Mouse (Mus musculus) cerebellum, postnatal 4 days (tissue): ENCODE data around the gene Gm49405.

Experiments
- DNase-seq, 2 experiments: peaks; one replicate each; pipeline ENCODE4 v3.0.0; 2022; ENCODE audit warnings: low spot score in 2 of 2, mixed read lengths in 1 of 2

The Gm49405 gene

GRCm38 (mm10) chr19:3986334-3986733 lies 14.1 kb upstream of the Gm49405 start, which contains the start of gene Acy3:
Gene Acy3, plus strand, starts transcription at chr19:3986570.
- DNase-seq, result peak in 1 of 2 experiments; percentile 32

- DNase-seq, result no peak
These were observed 12.4 kb upstream of the Gm49405 start for GRCm38 (mm10) chr19:3988066-3988465.

- DNase-seq, result no peak
These were observed 11.7 kb upstream of the Gm49405 start for GRCm38 (mm10) chr19:3988750-3989149.

GRCm38 (mm10) chr19:3990804-3991203 lies 9.6 kb upstream of the Gm49405 start:
- DNase-seq, result no peak

- no peak for DNase-seq
These were observed 8.9 kb upstream of the Gm49405 start for GRCm38 (mm10) chr19:3991562-3991961.

GRCm38 (mm10) chr19:3991966-3992365 lies 8.5 kb upstream of the Gm49405 start:
- no peak for DNase-seq

GRCm38 (mm10) chr19:3992416-3992815 lies 8.0 kb upstream of the Gm49405 start, which contains the start of gene Tbx10:
Gene Tbx10, plus strand, starts transcription at chr19:3992752.
- no peak for DNase-seq

- DNase-seq, result no peak
These were observed 5.5 kb upstream of the Gm49405 start for GRCm38 (mm10) chr19:3994932-3995331.

- no peak for DNase-seq
These were observed 4.9 kb upstream of the Gm49405 start for GRCm38 (mm10) chr19:3995505-3995904.

- DNase-seq, result no peak
These were observed 4.3 kb upstream of the Gm49405 start for GRCm38 (mm10) chr19:3996106-3996505.

- DNase-seq, result no peak
These were observed 3.7 kb upstream of the Gm49405 start for GRCm38 (mm10) chr19:3996747-3997146.

GRCm38 (mm10) chr19:3997231-3997630 lies 3.2 kb upstream of the Gm49405 start:
- DNase-seq, result no peak

- no peak for DNase-seq
These were observed 2.1 kb upstream of the Gm49405 start for GRCm38 (mm10) chr19:3998335-3998734.

- DNase-seq, result no peak
These were observed 1.2 kb upstream of the Gm49405 start for GRCm38 (mm10) chr19:3999121-3999730.

- DNase-seq, result no peak
These were observed 611 bp downstream of the Gm49405 start for GRCm38 (mm10) chr19:4000949-4001525.

GRCm38 (mm10) chr19:4001752-4002151 lies 1.3 kb downstream of the Gm49405 start:
- DNase-seq, result no peak

GRCm38 (mm10) chr19:4003112-4003511 lies 2.7 kb downstream of the Gm49405 start, which contains the start of gene Doc2g:
Gene Doc2g, plus strand, starts transcription at chr19:4003313.
- DNase-seq, result no peak

- no peak for DNase-seq
These were observed 3.2 kb downstream of the Gm49405 start for GRCm38 (mm10) chr19:4003641-4004040.

GRCm38 (mm10) chr19:4004331-4004730 lies 3.9 kb downstream of the Gm49405 start:
- no peak for DNase-seq

GRCm38 (mm10) chr19:4005091-4005490 lies 4.7 kb downstream of the Gm49405 start:
- DNase-seq, result no peak

- DNase-seq, result no peak
These were observed 5.5 kb downstream of the Gm49405 start for GRCm38 (mm10) chr19:4005971-4006370.

GRCm38 (mm10) chr19:4011086-4011485 lies 10.7 kb downstream of the Gm49405 start:
- DNase-seq, result no peak

GRCm38 (mm10) chr19:4012432-4013022 lies 12.1 kb downstream of the Gm49405 start, which contains the start of gene Ndufv1:
Gene Ndufv1, minus strand, starts transcription at chr19:4012806.
- DNase-seq, result peak; percentile 90 to 93
